Mouse (Mus musculus) limb, embryonic 14.5 days (tissue): ENCODE measurements around the gene Tnfrsf9. TPM values are rescaled to one million over a fixed set of nuclear protein-coding genes. Genes with fewer than 3 reads are reported as not detected.
A peak's percentile ranks its signal among the peaks of the same experiment; 100 is the strongest.

ENCODE experiments used
- ATAC-seq: fragments of 200-750 bp; cut with Nextera tagmentation; 2 replicates; pipeline ENCODE4 v1.8.0; 2017; ENCODE audit warnings: low read depth, moderate number of reproducible peaks, moderate TSS enrichment; ENCODE audit not compliant: low FRiP score
- DNase-seq: peaks from one replicate; pipeline ENCODE4 v3.0.0-alpha.2; 2015; ENCODE audit warnings: low spot score
- H3K27ac ChIP-seq: fragments of 300-500 bp; sonication (generic); replicated peaks from 2 replicates; pipeline ENCODE4 v1.5.1; 2014; ENCODE audit warnings: low read depth, mild to moderate bottlenecking, low read length, moderate library complexity, mixed read lengths
- H3K27me3 ChIP-seq: fragments of 300-500 bp; sonication (generic); 2 replicates; pipeline ENCODE4 v1.6.1; 2014; ENCODE audit warnings: low read length, mixed read lengths; ENCODE audit not compliant: control insufficient read depth, insufficient read depth
- H3K36me3 ChIP-seq: fragments of 300-500 bp; sonication (generic); 2 replicates; pipeline ENCODE4 v1.6.1; 2014; ENCODE audit warnings: mild to moderate bottlenecking, low read length, moderate library complexity, mixed read lengths; ENCODE audit not compliant: control insufficient read depth, insufficient read depth
- H3K4me1 ChIP-seq: fragments of 300-500 bp; sonication (generic); 2 replicates; pipeline ENCODE4 v1.6.1; 2014; ENCODE audit warnings: antibody characterized with exemption, low read length, mixed read lengths; ENCODE audit not compliant: control insufficient read depth, insufficient read depth
- H3K4me2 ChIP-seq: fragments of 300-500 bp; sonication (generic); replicated peaks from 2 replicates; pipeline ENCODE4 v1.6.1; 2014; ENCODE audit warnings: low read depth, mild to moderate bottlenecking, low read length, moderate library complexity; ENCODE audit not compliant: severe bottlenecking
- H3K4me3 ChIP-seq: fragments of 300-500 bp; sonication (generic); replicated peaks from 2 replicates; pipeline ENCODE4 v1.5.1; 2014; ENCODE audit warnings: low read length
- H3K9ac ChIP-seq: fragments of 300-500 bp; sonication (generic); 2 replicates; pipeline ENCODE4 v1.6.1; 2014; ENCODE audit warnings: mild to moderate bottlenecking, low read depth, low read length, moderate library complexity; ENCODE audit not compliant: severe bottlenecking
- H3K9me3 ChIP-seq: fragments of 300-500 bp; sonication (generic); 2 replicates; pipeline ENCODE4 v1.6.1; 2016; ENCODE audit warnings: low read length; ENCODE audit not compliant: control insufficient read depth
- POLR2A ChIP-seq: fragments of 200-500 bp; IDR thresholded peaks from 2 replicates; pipeline ENCODE4 v1.8.0; 2012; ENCODE audit warnings: inconsistent platforms, mild to moderate bottlenecking, moderate library complexity, borderline replicate concordance; ENCODE audit not compliant: insufficient read depth, insufficient read length; ENCODE audit errors: extremely low read depth
- WGBS: fragments of 180-500 bp; shearing (Covaris S2); extraction: QIAGEN DNeasy Blood & Tissue Kit; methylation state at CpG from one replicate; pipeline ENCODE4 v1.1.7; 2014; 5-methylcytosine and 5-hydroxymethylcytosine counted together
- polyA plus RNA-seq, 2 experiments: library from polyadenylated mRNA; depleted of rRNA in 1 of 2; stranded (reverse) in 1 of 2; unstranded in 1 of 2; fragments of >200 nt; fragmentation: Nextera tagmentation in 1 of 2; extraction: Ambion mirVana in 1 of 2; gene quantifications; 2 replicates each; pipeline versions ENCODE4 v1.2.1 to v1.2.3; 2012 to 2014

Gene Tnfrsf9
- polyA plus RNA-seq, 2 experiments, result 0.08 to 0.80 TPM

DNA sequence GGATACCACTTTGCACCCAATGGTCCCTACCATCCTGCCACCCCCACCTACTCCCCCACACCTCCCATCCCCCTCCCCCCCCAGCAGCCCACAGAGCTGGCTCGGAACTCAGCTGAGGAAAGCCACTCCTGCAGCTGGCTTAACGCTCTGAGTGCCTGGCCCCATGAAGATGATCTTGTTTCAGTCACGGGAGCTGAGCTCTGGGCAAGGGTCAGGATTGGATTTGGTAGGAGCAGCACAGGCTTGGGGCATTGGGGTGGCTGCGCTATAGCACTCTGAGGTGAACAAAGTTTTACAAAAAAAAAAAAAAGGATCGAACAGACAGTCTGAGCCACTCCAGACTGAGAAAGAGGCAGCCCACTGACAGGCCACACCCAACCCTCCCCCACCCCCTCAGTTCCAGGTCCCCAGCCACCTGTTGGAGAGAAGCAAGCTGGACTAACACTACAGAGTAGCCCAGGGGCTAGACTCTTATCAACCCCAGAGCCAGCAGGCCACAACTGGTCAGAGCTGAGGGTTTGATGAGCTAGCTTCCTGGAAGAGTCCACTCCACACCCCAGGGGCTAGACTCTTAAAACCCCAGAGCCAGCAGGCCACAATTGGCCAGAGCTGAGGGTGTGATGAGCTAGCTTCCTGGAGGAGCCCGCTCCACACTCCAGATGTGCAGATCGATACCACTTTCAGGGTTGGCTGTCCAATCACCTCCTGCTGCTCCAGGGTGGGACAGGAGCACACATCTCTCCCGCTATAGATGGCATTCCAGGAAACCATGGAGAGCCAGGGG lies 19.5 kb upstream of the Tnfrsf9 start:
- no peak for DNase-seq
- Histone ChIP-seq H3K9me3 (no peaks in the 10 kb centered on the region), H3K4me1 (peaks cover 6% of the 10 kb centered on the region), H3K4me3 (no peak overlapping the region), H3K27me3 (no peaks in the 10 kb centered on the region), H3K9ac (no peak overlapping the region), H3K27ac (no peak overlapping the region), H3K4me2 (no peak overlapping the region), H3K36me3 (peaks cover 44% of the 10 kb centered on the region)
- 62% methylated on average over 8 of the region's 8 CpGs for WGBS
- ATAC-seq, result no peak
- TF ChIP-seq POLR2A, result no peak

DNA sequence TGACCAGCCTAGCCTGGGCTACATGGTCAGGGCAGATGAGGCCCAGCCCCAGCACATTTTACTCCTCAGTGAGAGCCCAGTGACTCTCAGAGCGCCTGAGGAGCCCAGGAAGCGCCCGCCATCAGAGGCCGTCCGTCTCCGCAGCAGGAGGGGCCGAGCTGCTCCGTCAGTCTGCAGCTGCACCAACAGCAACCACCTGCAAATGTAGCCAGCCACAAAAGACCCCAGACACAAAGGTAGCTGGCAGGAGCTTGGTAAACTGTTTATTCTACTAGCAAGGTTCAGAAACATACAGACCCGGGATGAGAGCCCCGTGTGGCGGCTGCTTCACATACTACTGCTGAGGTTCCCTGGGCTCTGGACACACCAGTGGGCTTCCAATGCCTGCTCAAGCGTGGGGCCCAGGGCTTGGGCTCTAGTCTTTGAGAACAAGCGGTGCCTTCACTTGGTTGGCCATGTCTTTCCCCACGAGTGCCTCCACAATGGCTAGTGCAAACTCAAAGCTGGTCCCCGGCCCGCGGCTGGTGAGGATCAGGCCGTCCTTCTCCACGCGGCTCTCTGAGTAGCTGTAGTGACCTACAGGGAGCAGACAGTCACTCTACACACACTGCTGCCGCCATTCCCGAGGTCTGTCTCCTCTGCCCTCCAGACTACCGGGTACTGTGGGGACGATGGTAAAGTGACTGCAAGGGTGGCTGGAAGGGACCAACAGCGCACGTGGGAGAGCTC lies 17.3 kb upstream of the Tnfrsf9 start:
- Histone ChIP-seq H3K4me1 (no peaks in the 10 kb centered on the region), H3K9ac (no peak overlapping the region), H3K9me3 (no peaks in the 10 kb centered on the region), H3K27ac (no peak overlapping the region), H3K4me3 (no peak overlapping the region), H3K36me3 (peaks cover 65% of the 10 kb centered on the region), H3K27me3 (no peaks in the 10 kb centered on the region), H3K4me2 (no peak overlapping the region)
- TF ChIP-seq POLR2A, result no peak
- 93% methylated on average over 26 of the region's 26 CpGs for WGBS
- DNase-seq (no peak), ATAC-seq (no peak)

DNA sequence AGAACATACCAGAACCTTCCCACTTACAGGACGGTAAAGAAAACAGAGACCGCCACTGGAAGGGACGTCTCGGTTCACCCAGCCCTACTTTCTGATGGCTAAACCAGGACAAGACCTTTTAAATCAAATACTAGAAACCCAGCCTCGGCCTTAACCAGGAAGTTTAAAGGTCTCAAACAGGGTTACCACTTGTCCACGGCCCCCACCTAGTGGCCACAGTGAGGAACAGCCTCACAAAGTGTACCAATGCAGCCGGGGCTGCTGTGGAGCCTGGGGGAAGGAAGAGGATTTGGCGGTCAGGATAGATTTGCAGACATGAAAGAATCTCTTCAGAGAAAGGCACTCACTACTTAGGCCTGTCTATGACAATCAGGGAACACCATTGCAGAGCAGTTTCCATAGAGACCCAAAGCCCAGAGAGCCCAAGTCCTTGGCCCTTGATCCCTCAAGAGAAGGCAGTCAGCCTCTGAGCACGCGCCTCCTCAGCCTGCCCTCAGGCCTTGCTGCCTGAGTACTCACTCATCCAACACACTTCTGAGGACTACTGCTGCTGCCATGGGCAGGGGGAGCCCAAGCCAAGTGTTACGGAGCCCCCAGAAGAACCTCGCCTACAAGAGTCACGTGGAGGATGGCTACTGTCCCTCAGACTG lies 15.5 kb upstream of the Tnfrsf9 start:
- H3K4me1 ChIP-seq, result no peaks in the 10 kb centered on the region
- H3K27ac ChIP-seq, result no peak overlapping the region
- H3K9ac ChIP-seq, result no peak overlapping the region
- TF ChIP-seq POLR2A, result no peak
- ATAC-seq (peak; percentile 70), DNase-seq (peak; percentile 82)
- H3K36me3 ChIP-seq, result peaks cover 83% of the 10 kb centered on the region
- H3K9me3 ChIP-seq, result no peaks in the 10 kb centered on the region
- no peak overlapping the region for H3K4me2 ChIP-seq
- WGBS, result 58% methylated on average over 13 of the region's 13 CpGs
- H3K27me3 ChIP-seq, result no peaks in the 10 kb centered on the region
- H3K4me3 ChIP-seq, result no peak overlapping the region

DNA sequence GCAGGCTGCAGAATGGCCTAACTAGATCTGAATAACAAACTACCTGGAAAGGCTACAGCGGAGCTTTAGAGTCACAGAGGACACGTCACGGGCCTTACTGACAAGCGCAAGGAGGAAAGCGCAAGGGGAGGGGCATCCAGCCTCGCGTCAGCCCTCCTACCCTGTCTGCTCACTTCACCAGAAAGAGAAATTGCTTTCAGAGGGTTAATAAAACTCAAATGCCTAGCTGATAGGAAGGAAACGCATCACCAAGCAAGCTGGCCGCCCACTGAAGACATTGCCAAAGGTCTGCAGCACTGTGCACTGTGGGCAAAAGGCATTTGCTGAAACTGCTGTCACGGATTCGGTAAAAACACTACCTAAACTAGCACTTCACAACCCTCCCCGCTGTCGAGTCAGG lies 13.9 kb upstream of the Tnfrsf9 start:
- Histone ChIP-seq H3K9me3 (no peaks in the 10 kb centered on the region), H3K4me3 (no peak overlapping the region), H3K36me3 (peaks cover 89% of the 10 kb centered on the region), H3K4me1 (no peaks in the 10 kb centered on the region), H3K27ac (no peak overlapping the region), H3K9ac (no peak overlapping the region), H3K27me3 (no peaks in the 10 kb centered on the region), H3K4me2 (no peak overlapping the region)
- TF ChIP-seq POLR2A, result no peak
- no peak for DNase-seq
- 96% methylated on average over 13 of the region's 13 CpGs for WGBS
- ATAC-seq, result no peak

DNA sequence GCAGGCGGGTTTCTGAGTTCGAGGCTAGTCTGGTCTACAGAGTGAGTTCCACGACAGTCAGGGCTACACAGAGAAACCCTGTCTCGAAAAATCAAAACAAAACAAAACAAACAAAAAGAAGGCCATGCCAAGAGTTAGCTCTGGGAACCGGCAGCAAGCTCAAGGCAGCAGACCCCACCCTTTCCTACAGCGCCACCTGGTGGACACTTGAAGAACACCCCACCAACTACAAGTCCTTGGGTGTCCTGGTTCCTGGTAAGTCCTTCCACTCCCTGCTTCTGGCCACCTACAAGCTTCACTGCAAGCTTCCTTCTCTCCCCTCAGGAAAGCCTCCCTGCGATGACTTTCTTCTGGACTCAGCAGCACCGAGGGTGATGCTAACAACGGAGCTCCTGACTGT lies 12.7 kb upstream of the Tnfrsf9 start:
- WGBS, result 60% methylated on average over 9 of the region's 9 CpGs

More for the DNA sequence above, 12.7 kb upstream of the Tnfrsf9 start:
- Histone ChIP-seq H3K4me3 (no peak overlapping the region), H3K4me1 (no peaks in the 10 kb centered on the region), H3K9me3 (no peaks in the 10 kb centered on the region), H3K27me3 (no peaks in the 10 kb centered on the region), H3K4me2 (no peak overlapping the region), H3K9ac (no peak overlapping the region), H3K36me3 (peaks cover 89% of the 10 kb centered on the region), H3K27ac (no peak overlapping the region)
- TF ChIP-seq POLR2A, result no peak
- ATAC-seq (no peak), DNase-seq (peak; percentile 52)
